Mouse (Mus musculus): ENCODE data around the gene Kmt2d. TPM values are rescaled to one million over a fixed set of nuclear protein-coding genes. Genes with fewer than 3 reads are reported as not detected.

The Kmt2d gene
- polyA plus RNA-seq, 1 experiment from 2014 or later, result 19.3 TPM

- peak; percentile 31 for DNase-seq
- H3K4me1 ChIP-seq (ENCODE audit: insufficient read depth), result peaks cover 14% of the 10 kb centered on the region; the same call in 1 of the 2 replicates
- peak overlapping the region; percentile 100 for H3K4me2 ChIP-seq
- H3K27me3 ChIP-seq (ENCODE audit: insufficient read depth, low read length), result peaks cover 79% of the 10 kb centered on the region
- H3K27ac ChIP-seq (ENCODE audit: low read depth), result no peak overlapping the region
- no peaks in the 10 kb centered on the region for H3K9me3 ChIP-seq (ENCODE audit: low read depth, low read length)
- ATAC-seq (ENCODE audit: insufficient read depth), result no peak
- WGBS, result 4% methylated on average over 38 of the region's 38 CpGs
- no peak overlapping the region for H3K9ac ChIP-seq
- peak overlapping the region; percentile 56 for H3K4me3 ChIP-seq (ENCODE audit: low read depth, low read length)
- TF ChIP-seq CTCF (IDR thresholded peaks at IDR 0.05; ENCODE audit: low read depth), result no peak
- no peaks in the 10 kb centered on the region for H3K36me3 ChIP-seq (ENCODE audit: insufficient read depth)
These were observed 24.0 kb upstream of the Kmt2d start for GRCm38 (mm10) chr15:98894746-98895634.

DNA sequence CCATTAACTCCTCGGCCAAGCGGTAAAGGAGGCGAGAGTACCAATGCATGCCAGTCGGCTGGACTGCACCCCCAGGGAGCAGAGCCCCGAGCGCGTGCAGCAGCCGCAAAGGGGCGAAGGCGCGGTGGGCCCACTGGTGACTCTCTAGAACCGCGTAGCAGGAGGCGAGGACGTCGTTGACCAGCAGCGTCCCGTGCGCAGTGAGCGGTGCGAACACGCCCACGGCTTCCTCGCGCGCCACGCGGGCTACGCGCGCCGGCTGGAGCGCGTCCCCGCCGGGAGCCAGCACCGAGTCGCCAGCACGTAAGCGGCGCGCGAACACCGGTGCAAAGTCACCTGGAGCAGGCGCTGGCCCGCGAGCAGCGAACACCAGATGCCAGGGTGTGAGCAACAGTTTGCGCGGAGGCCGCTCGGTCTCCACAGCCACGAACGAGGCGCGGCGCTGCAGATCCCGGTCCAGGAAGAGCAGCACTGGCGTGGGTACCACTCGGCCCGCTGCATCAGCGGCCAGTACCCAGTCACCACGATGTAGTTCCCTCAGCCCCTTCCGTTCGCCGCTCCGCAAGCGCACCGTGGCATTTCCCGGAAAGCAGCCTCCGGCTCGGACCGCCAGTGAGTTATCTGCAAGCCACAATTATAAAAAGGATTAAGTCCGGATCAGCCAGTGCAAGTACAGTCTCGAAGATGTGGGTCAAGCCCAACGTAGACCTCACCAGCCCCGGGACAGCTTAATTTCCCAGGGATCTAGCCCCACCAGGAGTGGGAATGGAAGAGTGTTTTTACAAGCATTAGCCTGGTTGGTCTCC is 23.1 kb upstream of the Kmt2d start, which contains the start of gene Rhebl1:
Rhebl1 (minus strand) TSS at position 601 of the 806 bp plus-strand sequence.
- TF ChIP-seq CTCF (IDR thresholded peaks at IDR 0.05; ENCODE audit: low read depth), result no peak
- Histone ChIP-seq H3K36me3 (ENCODE audit: insufficient read depth) (no peaks in the 10 kb centered on the region), H3K27ac (ENCODE audit: low read depth) (no peak within 1 kb of the TSS), H3K4me2 (peak within 1 kb of the TSS; percentile 100), H3K4me3 (ENCODE audit: low read depth, low read length) (peak within 1 kb of the TSS; percentile 56), H3K27me3 (ENCODE audit: insufficient read depth, low read length) (peaks cover 74% of the 10 kb centered on the region), H3K9ac (peak within 1 kb of the TSS; percentile 56), H3K9me3 (ENCODE audit: low read depth, low read length) (no peaks in the 10 kb centered on the region), H3K4me1 (ENCODE audit: insufficient read depth) (peaks cover 14% of the 10 kb centered on the region; the same call in 1 of the 2 replicates)
- no peak; the same call in 1 of the 2 replicates for ATAC-seq (ENCODE audit: insufficient read depth)
- DNase-seq, result peak; percentile 59
- under 1% methylated on average over 77 of the region's 77 CpGs for WGBS

GRCm38 (mm10) chr15:98893036-98893435 is 22.0 kb upstream of the Kmt2d start:
- Histone ChIP-seq H3K36me3 (ENCODE audit: insufficient read depth) (no peaks in the 10 kb centered on the region), H3K4me1 (ENCODE audit: insufficient read depth) (peaks cover 11% of the 10 kb centered on the region; the same call in 1 of the 2 replicates), H3K9me3 (ENCODE audit: low read depth, low read length) (no peaks in the 10 kb centered on the region), H3K27me3 (ENCODE audit: insufficient read depth, low read length) (peaks cover 63% of the 10 kb centered on the region), H3K27ac (ENCODE audit: low read depth) (no peak overlapping the region), H3K4me3 (ENCODE audit: low read depth, low read length) (no peak overlapping the region), H3K4me2 (no peak overlapping the region; the same call in 1 of the 2 replicates), H3K9ac (no peak overlapping the region)
- ATAC-seq (ENCODE audit: insufficient read depth) (no peak), DNase-seq (no peak)
- TF ChIP-seq CTCF (IDR thresholded peaks at IDR 0.05; ENCODE audit: low read depth), result no peak
- WGBS, result 56% methylated on average over 4 of the region's 4 CpGs

GRCm38 (mm10) chr15:98891907-98892606 is 21.1 kb upstream of the Kmt2d start:
- H3K27me3 ChIP-seq (ENCODE audit: insufficient read depth, low read length), result peaks cover 53% of the 10 kb centered on the region

GRCm38 (mm10) chr15:98891198-98891742 is 20.3 kb upstream of the Kmt2d start:
- Histone ChIP-seq H3K9ac (no peak overlapping the region), H3K36me3 (ENCODE audit: insufficient read depth) (no peaks in the 10 kb centered on the region), H3K4me3 (ENCODE audit: low read depth, low read length) (0 out of 2 replicates have a peak overlapping the region, but pooled peaks have one; percentile 3), H3K27me3 (ENCODE audit: insufficient read depth, low read length) (peaks cover 45% of the 10 kb centered on the region), H3K4me1 (ENCODE audit: insufficient read depth) (peaks cover 7% of the 10 kb centered on the region; the same call in 1 of the 2 replicates), H3K4me2 (peak overlapping the region; percentile 49), H3K27ac (ENCODE audit: low read depth) (no peak overlapping the region), H3K9me3 (ENCODE audit: low read depth, low read length) (no peaks in the 10 kb centered on the region)
- no peak for TF ChIP-seq CTCF (IDR thresholded peaks at IDR 0.05; ENCODE audit: low read depth)
- DNase-seq (no peak), ATAC-seq (ENCODE audit: insufficient read depth) (no peak)
- WGBS, result 10% methylated on average over 19 of the region's 19 CpGs

More at GRCm38 (mm10) chr15:98891907-98892606, 21.1 kb upstream of the Kmt2d start:
- no peak overlapping the region for H3K9ac ChIP-seq
- no peaks in the 10 kb centered on the region for H3K36me3 ChIP-seq (ENCODE audit: insufficient read depth)
- TF ChIP-seq CTCF (IDR thresholded peaks at IDR 0.05; ENCODE audit: low read depth), result peak; percentile 94
- H3K4me3 ChIP-seq (ENCODE audit: low read depth, low read length), result no peak overlapping the region
- H3K4me2 ChIP-seq, result no peak overlapping the region
- peak; percentile 66; the same call in 1 of the 2 replicates for ATAC-seq (ENCODE audit: insufficient read depth)
- no peaks in the 10 kb centered on the region for H3K9me3 ChIP-seq (ENCODE audit: low read depth, low read length)
- 35% methylated on average over 6 of the region's 6 CpGs for WGBS
- H3K27ac ChIP-seq (ENCODE audit: low read depth), result no peak overlapping the region
- DNase-seq, result peak; percentile 91
- H3K4me1 ChIP-seq (ENCODE audit: insufficient read depth), result peaks cover 7% of the 10 kb centered on the region; the same call in 1 of the 2 replicates

DNA sequence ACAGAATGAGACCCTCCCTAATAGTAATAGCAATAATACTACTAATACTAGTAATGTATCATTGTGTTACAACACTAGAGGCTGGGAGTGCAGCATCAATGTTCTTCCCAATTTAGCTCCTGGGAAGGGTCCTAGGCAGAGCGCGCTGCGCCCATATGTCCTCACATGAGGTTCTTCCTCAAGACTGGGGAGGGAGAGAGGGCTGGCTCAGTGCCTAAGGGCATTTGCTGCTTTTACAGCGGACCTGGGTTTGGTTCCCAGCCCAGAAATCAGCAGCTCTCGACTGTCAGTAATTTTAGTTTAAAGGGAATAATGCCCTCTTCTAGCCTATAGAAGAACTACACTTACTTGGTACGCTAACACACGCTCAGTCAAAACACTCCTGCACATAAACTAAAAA is 16.5 kb upstream of the Kmt2d start:
- H3K4me2 ChIP-seq, result no peak overlapping the region
- no peaks in the 10 kb centered on the region for H3K4me1 ChIP-seq (ENCODE audit: insufficient read depth)
- DNase-seq (no peak), ATAC-seq (ENCODE audit: insufficient read depth) (no peak)
- H3K9me3 ChIP-seq (ENCODE audit: low read depth, low read length), result no peaks in the 10 kb centered on the region
- WGBS, result 74% methylated on average over 7 of the region's 7 CpGs
- no peak overlapping the region for H3K4me3 ChIP-seq (ENCODE audit: low read depth, low read length)
- peaks cover 8% of the 10 kb centered on the region; the same call in 1 of the 2 replicates for H3K27me3 ChIP-seq (ENCODE audit: insufficient read depth, low read length)
- TF ChIP-seq CTCF (IDR thresholded peaks at IDR 0.05; ENCODE audit: low read depth), result no peak
- no peak overlapping the region for H3K9ac ChIP-seq
- no peaks in the 10 kb centered on the region for H3K36me3 ChIP-seq (ENCODE audit: insufficient read depth)
- no peak overlapping the region for H3K27ac ChIP-seq (ENCODE audit: low read depth)

Measured in lung, embryonic 14.5 days (tissue).